Mouse (Mus musculus) megakaryocyte progenitor cell, adult 5-6 weeks (primary cell): ENCODE results near the gene Smap2. TPM values are rescaled to one million over a fixed set of nuclear protein-coding genes. Genes with fewer than 3 reads are reported as not detected.
A peak's percentile ranks its signal among the peaks of the same experiment; 100 is the strongest.
"Not testable (repeated sequence)": the region's sequence is repeated elsewhere in the genome, so short reads cannot be mapped to it uniquely, and the experiment has no call there.

ENCODE experiments used
- ATAC-seq: replicated peaks from 2 replicates; pipeline ENCODE4 v1.8.0; 2016; ENCODE audit warnings: mild to moderate bottlenecking, moderate TSS enrichment, inconsistent platforms; ENCODE audit not compliant: poor library complexity
- total RNA-seq, 2 experiments: library from RNA; stranded (forward) in 1 of 2; stranded (reverse) in 1 of 2; fragments of 157-497, 149-512 nt in 1 of 2; fragments of 200-1000 nt in 1 of 2; gene quantifications; 2 replicates each; pipeline versions ENCODE4 v1.2.3 to v1.2.4; 2015 to 2017

The Smap2 gene
- total RNA-seq (2015) (46.0 and 53.8 TPM in 2 replicates), total RNA-seq (2017) (21.9 and 26.8 TPM in 2 replicates)

DNA sequence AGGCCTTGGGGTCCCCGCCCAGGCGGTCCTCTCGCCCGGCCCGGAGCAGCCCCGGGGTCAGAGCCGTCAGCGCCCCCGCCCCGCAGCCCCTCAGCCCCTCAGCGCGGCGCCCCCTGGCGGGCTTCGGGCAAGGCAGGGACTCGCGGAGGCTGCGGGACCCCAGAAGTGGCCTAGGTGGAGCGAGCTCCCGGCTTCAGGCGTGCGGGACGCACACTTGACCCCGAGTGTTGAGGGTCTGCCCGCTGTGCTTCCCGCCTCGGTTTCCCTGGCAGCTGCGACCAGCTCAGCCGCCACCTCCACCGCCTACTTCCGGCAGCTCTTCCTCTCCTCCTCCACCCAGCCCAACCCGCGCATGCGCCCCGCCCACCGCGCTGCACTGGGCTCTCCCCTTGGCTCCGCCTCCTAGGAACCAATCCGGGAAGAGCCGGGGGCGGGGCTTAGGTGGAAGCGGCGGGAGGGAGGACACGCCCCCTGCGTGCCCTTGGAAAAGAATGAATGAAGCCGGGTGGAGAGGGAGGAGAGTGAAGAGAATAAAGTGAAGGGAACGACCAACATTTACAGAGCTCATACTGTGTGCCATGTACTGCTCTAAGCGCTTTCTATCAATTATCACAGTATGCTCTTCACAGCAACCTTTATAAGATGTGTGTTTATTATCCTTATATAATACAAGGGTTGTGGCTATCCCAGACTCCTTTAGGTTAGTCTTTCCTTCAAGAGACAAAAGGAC is at the start of gene Smap2:
Smap2 (minus strand) TSS at position 320 of the 730 bp plus-strand sequence.
- ATAC-seq: peak; percentile 71

DNA sequence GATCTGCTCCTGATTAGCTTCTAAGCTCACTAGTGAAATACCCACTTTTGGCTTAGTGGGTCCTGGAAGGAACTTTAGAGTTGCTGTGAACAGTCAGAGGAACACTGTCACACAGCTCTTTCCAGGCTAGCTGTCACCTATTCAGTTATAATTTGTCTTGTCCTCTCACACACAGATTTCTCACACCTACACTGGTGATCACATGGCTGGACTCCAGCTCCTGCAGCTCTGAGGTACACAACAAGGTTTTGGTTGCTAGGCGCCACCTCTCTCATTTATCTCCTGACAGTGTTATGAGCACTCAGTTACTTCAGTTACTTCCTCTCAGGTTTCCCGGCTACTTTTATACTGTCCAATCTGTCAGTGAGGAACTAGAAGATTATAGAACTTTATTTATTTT is 48.3 kb upstream of the Smap2 start:
- ATAC-seq: no peak

DNA sequence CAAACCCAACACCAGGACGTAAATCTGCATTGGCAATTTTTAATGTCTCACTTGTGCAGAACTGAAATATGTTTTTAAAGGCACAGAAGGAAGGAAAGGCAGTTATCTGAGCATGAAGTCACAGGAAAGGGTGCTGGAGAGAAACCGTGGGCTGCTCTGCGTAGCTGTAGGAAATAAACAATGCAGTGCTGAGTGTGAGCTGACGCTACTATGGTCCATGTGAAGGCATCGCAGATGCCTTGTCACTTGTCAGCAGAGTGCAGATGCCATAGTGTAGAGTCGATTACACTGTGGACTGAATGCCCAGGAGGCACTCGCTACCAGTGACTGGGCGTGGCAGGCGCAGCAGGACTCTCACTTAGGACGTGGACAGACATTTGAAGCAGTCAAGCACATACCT is 42.2 kb upstream of the Smap2 start:
- not testable (repeated sequence) for ATAC-seq

DNA sequence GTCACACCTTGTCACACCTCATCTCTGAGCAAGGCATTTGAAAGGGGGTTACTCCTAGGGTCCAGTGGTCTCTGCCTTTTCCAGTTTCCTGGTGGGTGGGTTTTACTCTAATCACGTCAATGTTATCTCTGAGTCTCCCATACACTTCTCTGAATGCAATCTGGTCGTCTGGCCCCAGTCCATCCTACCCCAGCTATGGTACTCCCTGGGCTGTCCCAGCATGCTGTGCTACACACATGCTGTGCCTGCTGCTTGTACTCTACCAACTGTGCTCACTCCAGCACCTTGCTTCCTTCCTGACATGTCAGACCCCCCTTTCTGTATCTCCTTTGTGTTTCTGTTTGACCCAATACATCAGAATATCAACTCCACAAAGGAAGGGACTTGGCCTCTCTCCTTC is 40.0 kb upstream of the Smap2 start:
- no peak for ATAC-seq

DNA sequence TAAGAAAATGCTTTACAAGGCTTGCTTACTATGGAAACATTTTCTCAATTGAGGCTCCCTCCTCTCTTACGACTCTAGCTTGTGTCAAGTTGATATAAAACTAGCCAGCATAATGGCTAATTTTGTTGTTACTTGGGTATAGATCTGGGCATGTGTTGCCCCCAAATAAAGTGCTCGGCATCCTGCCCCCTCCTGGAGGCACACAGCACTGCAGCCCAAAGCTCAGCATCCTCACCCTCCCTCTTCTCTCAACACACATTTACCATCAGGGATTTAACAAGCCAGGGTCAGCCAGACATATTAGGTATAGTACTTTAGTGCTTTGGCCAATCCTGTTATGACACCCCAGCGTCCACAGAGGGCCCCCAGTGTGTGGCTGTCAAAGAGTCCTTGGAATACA is 39.3 kb upstream of the Smap2 start:
- ATAC-seq: peak; percentile 75

DNA sequence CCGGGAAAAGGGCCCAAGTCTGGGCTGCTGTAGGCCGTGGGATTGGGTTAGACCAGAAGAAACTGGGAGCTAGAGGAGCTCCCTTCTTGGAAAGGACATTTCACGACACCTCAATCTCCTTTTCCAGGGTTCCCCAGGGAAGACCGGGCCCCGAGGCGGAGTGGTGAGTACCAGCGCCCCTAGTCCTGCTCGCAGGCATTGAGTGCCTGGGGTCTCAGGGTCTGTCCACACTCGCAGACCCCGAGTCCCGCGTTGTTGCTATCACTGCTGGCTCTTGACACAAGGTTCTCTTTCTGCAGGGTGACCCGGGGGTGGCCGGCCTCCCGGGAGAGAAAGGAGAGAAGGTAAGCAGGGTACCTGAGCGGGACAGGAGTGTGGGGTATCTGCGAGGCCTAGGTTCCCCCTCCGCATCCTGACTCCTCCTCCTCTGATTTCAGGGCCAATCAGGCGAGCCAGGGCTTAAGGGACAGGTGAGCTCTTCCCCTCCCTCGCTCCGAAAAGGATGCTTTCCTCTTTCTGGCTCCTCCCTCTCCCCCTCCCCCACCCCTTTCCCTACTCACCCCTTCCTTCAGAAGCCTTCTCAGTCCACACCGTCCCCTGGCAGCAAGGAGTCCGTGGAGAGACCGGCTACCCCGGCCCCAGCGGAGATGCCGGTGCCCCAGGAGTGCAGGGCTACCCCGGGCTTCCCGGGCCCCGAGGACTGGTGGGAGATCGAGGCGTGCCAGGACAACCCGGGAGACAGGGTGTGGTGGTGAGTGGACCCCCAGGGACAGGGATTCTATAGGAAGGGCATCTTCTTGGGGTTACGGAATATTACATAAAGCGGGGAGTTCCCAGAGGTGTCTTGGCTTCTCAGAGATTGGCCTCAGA is 35.6 kb upstream of the Smap2 start:
- no peak for ATAC-seq

DNA sequence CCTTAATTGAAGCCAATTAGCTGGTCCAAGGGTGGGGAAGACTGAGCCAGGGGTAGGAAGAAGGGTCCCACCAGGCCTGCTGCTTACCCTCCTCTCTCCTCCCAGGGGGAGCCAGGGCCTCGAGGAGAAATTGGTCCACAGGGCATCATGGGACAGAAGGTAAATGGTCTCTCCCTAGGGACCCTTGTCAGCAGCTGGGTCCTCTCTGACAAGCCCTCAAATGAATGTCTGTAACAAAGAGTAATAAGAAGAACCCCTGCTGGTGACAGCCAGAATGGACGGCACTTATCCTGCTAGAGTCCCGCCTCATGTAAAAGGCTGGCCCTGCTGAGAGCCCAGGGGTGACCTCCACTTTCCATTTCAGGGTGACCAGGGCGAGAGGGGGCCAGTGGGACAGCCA is 34.8 kb upstream of the Smap2 start:
- no peak for ATAC-seq

DNA sequence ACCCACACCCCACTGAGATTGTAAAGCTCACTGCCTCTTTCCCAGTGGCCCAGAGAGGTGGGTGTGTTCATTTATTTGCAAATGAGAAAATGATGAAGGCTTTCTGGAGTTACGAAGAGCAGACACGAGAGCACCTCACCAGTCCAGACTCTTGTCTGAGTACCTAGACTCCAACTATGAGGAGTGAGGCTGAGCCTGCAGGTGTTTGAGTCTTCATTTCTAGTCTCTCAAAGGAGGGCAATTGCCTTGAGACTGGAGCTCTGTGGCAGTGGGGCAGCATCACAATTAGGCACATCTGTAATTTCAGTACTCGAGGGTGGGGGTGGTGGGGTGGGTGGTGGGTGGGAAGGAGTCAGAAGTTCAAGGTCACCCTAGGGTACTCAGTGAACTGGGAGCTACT is 25.9 kb upstream of the Smap2 start:
- no peak for ATAC-seq

DNA sequence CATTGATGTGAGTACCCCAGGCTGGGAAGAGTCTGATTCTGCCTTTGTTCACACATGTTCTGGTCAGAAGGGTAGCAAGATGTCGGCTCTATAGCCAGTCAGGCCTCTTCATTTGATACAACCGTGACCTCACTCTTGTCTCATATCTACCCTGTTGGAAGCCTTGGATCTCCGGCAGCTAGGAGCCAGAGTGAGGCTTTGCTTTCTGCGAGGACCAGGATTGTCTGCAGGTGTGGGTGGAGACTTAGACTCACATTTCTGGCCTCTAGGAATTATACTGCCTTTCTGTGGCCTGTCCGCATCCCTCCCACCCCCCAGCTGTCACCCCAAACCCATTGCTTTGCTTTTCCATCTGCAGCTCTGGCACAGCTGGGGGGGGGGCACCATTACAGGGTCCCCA is 25.4 kb upstream of the Smap2 start:
- ATAC-seq: no peak

DNA sequence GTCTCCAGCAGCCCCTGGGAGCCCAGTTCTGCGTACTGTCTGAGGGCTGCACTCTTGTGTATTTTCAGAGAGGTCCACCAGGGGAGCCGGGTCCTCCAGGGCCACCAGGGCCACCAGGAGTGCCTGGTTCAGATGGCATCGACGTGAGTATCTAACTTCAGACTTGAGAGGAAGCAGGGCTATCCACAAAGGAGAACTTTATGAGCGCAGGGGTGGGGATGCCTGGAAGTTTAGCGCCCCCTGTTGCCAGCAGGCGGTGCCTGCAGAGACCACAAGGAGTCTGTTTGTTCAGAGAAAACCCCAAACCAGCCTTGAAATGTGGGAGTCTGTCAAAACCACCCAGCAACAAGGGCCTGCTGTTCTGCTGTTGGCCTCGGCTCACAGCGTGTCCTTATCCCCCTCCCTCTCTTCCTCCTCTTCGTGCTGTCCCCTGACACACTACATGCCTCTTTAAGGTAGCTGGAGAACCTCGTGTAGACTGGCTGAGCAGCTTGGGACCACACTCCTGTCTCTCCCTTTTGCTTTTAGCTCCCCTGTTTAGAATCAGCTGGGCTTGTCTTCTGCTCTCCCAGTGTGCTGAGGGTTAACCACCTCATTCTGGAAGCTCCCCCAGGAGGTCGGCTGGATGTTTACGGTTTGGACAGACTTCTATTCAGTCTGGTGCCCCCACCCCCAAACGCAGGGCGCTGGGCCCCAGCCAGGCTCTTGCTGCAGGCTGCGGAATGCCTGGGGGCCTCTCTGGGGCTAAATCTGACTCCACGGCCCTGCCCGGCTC is 24.0 kb upstream of the Smap2 start:
- peak; percentile 85 for ATAC-seq

DNA sequence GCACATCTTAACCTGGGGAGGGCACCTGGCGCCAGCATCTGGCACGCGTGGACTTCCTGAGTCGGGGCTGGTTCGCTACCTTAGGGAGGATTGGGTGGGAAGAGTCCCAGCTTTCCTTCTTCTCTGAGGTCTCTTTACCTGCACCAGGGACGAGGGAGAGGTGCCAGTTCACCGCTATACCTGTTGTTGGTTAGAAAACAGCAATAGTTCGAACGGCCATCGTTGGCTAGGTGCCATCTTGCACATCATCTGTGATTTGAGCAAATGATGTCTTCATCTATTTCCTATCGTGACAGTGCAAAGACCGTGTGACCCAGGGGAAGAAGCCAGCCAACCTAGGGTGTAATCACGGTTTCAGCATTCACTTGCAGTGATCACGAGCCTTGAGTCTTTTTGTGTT is 23.3 kb upstream of the Smap2 start:
- ATAC-seq: peak; percentile 12; the same call in 1 of the 2 replicates

DNA sequence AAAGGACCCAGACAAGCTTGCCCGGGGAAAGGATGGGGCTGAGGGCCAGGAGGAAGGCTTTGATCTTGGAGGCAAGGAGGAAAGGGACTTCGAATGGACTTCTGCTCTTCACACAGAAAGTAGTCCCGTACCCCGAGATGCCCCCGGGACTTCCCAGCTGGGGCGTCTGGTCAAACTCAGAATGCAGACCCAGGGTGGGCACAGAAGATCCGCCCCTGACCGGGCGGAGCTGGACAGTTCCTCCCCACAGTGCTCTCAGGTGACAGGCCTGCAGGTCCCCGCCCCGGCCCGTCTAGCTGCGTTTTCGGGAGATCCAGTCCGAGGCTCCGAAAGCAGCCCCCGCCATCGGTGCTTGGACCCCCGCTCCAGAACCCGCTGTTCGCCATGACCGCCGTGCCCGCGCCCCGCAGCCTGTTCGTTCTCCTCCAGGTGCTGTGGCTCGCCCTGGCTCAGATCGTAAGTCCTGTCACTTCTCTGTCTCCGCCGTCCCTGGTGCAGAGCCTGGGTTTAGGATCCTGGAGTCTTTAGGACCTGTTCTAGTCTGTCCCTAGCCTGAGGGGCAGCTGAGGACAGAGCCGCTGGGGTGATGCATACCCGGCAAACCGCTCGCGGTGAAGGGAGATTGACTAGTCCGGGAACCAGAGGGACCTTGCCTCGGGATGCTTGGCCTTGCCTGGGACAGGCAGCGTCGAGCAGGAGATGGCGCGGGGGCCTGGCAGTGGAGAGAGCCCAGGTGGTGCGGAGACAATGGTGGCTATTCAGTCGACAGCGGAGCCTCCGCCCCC is 22.5 kb upstream of the Smap2 start, which contains the start of gene Col9a2:
Col9a2 (plus strand) TSS at position 55 of the 785 bp plus-strand sequence.
- no peak; the same call in 1 of the 2 replicates for ATAC-seq

DNA sequence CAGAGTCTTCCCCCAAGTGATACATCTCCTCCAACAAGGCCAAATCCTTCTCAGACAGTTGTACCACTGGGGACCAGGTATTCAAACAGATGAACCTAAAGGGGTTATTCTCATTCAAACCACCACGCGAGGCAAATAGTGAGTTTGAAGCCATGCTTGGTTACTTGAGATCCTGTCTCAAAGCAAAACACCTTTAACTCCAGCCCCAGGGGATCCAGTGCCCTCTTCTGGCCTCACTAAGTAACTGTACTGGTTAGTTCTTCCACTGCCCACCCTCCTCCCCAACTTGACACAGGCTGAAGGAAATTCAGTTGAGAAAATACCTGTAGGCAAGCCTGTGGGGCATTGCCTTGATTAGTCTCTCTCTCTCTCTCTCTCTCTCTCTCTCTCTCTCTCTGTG is 16.0 kb upstream of the Smap2 start:
- ATAC-seq: peak; percentile 67

DNA sequence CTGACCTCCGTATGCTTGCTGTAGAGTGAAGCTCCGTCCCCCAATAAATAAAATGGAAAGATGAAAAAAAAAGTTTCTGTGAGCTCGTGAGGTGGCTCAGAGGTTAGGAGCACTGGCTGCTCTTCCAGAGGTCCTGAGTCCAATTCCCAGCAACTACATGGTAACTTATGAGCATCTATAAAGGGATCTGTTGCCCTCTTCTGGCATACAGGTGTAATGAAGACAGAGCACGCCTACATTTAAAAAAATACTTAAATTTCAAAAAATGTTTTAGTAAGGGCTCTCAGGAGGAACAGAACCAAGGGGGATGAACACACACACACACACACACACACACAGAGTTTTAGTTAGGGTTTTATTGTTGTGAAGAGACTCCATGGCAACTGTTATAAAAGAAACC is 14.4 kb upstream of the Smap2 start:
- peak; percentile 59 for ATAC-seq

DNA sequence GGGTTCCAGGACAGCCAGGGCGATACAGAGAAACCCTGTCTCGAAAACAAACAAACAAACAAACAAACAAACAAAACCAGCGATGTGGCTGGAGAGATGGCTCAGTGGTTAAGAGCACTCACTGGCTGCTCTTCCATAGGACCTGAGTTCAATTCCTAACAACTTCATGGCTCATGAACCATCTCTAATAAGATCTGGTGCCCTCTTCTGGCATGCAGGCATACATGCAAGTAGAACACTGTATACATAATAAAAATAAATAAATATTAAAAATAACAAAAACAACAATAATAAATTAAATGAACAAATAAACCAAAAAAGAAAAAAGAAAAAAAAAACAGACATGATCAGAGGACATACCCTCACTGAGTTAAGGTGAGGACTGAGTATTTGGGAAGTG is 12.6 kb upstream of the Smap2 start:
- ATAC-seq: no peak

DNA sequence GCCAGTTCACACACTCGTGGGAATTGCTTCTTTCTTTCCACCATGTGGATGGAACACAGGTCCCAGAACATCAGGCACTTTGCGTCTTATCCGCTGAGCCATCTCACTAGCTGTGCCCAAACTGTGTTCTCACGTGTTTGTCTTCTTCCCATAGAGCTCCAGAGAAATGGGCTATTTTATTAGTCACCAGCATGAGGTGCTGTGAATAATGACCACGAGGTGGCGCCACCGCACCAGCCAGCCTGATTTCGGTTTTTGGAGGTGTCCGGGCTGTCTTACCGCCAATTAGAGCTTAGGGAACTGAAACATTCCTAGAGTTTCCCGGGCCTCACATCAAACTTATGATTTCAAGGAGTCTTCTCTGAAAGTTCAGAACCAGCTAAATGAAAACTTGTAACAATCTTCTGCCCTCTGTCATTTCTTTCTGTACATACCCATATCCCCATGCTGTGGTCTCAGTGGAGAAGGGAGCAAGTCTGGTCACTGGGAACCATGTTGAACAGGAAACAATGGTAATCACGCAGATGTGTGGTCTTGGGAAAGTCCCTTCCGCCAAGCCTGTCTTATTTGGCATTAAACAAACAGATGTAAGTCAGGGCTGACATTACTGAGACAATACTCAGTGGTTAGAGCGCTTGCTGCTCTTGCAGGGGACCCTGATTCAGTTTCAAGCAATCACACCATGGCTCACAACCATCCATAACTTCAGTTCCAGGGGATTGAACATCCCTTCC is 11.8 kb upstream of the Smap2 start:
- ATAC-seq: peak; percentile 56

DNA sequence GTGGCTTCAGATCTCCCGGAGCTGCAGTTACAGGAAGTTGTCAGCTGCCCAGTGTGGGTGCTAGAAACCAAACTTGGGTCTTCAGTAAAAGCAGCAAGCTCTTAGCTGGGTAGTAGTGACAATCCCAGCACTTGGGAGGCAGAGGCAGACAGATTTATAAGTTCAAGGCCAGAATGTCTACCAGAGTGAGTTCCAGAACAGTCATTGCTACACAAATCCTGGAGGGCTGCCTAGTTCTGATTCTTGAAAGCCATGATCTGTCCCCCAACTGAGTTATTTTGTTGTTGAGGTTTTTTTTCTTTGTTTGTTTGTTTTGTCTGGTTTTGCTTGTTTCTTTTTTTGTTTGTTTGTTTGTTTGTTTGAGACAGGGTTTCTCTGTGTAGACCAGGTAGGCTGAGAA is 11.1 kb upstream of the Smap2 start:
- ATAC-seq: no peak

DNA sequence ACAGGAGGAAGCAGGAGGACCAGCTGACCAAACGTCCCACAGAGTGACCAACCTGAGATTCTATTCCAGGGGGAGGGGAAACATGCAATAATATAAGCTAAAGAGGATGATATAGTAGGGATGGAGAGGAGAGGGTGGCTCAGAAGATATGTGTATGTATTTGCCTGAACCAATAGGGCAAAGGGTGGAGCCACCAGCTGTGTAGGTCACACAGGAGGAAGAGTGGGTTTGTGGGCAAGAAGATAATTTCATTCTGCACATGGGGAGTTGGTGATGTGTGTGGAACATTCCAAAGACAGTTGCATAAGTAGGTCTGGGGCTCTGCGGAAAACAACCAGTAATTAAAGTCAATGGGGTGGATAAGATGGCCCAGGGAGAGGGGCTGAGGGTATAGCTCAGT is 8.6 kb upstream of the Smap2 start:
- ATAC-seq: peak; percentile 71

DNA sequence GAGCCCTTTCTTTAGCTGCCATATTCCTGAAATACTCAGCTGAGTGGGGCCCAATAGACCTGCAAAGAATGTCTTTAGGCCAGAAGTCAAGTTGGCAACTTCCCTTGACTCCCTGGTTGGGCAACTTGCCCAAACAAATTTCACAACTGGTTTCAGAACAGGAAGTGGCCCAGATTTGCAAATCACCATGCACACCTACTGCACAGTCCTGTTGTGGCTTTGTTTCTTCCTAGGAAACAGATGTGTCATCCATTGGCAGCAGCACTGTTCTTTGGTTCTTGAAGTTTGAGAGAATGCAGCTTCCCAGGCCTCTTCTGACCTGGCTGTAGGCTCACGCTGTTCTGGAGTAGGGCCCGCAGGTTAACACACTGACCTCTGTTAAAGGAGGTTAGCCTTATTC is 6.9 kb upstream of the Smap2 start:
- peak; percentile 72 for ATAC-seq

DNA sequence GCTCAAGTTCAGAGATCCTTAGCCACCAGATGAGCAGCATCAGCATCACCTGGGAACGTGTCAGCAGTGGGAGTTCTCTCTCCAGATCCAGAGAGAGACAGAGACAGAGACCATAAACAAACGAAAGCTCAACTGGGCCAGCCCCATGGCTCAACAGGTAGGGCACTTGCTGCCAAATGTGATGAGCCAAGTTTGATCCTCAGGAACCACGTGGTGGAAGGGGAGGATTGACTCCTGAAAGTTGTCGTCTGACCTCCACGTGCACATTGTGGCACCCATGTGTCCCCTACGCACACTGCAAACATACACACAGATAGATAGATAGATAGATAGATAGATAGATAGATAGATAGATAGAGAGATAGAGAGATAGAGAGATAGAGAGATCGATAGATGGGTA is 6.4 kb upstream of the Smap2 start:
- no peak for ATAC-seq
